Mouse (Mus musculus) megakaryocyte, embryonic 14.5 days (primary cell): ENCODE data around the gene Ppp2r3c. TPM values are rescaled to one million over a fixed set of nuclear protein-coding genes. Genes with fewer than 3 reads are reported as not detected.
A peak's percentile ranks its signal among the peaks of the same experiment; 100 is the strongest.
"Not testable (repeated sequence)": the region's sequence is repeated elsewhere in the genome, so short reads cannot be mapped to it uniquely, and the experiment has no call there.

Source experiments
- H3K27me3 ChIP-seq: replicated peaks from 2 replicates; pipeline ENCODE3; 2012; ENCODE audit warnings: inconsistent platforms
- H3K36me3 ChIP-seq: replicated peaks from 2 replicates; pipeline ENCODE3; 2012; ENCODE audit warnings: low read length, inconsistent platforms, mixed read lengths
- H3K4me1 ChIP-seq: 2 replicates; pipeline ENCODE4 v1.6.1; 2012; ENCODE audit warnings: inconsistent platforms
- H3K4me3 ChIP-seq: replicated peaks from 2 replicates; pipeline ENCODE3; 2012; ENCODE audit warnings: moderate library complexity, mild to moderate bottlenecking, inconsistent platforms
- H3K9me3 ChIP-seq: 2 replicates; pipeline ENCODE4 v1.6.1; 2012; ENCODE audit warnings: inconsistent platforms
- FLI1 ChIP-seq: IDR thresholded peaks from 2 replicates; pipeline ENCODE4 v1.6.1; 2012; ENCODE audit warnings: low read length, inconsistent platforms, mixed read lengths
- GATA1 ChIP-seq: IDR thresholded peaks from 3 replicates; pipeline ENCODE4 v1.6.1; 2012; ENCODE audit warnings: mixed read lengths, low read length, inconsistent platforms, borderline replicate concordance
- polyA plus RNA-seq: library from polyadenylated mRNA; stranded (reverse); fragments of >175 nt; gene quantifications from 2 replicates; pipeline ENCODE4 v1.2.3, GENCODE M21; 2012; ENCODE audit warnings: low replicate concordance; ENCODE audit not compliant: insufficient read depth

Ppp2r3c gene
- polyA plus RNA-seq, 1 experiment: 0.39 TPM

DNA sequence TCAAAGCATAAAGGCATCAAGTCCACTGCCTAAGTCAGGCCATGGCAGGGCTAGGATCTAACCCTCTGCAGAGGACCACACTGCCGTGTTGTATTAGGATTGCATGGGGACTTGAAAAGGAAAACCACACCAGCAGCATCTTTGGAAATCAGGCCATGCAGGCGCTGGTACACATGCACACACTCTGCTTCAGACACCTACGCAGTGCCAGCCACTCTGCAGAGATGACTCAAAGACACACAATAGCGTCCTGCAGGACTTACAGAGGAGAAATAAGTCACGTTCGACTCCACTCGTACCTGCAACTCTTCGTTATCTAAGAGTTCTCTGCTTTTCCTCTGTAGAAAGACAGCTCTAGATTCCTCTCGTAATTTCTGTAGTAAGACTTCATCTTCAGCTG, 4.7 kb downstream of the Ppp2r3c start:
- no peak overlapping the region for H3K4me3 ChIP-seq
- H3K4me1 ChIP-seq: peaks cover 28% of the 10 kb centered on the region
- TF ChIP-seq GATA1: no peak
- TF ChIP-seq FLI1: no peak
- no peaks in the 10 kb centered on the region for H3K27me3 ChIP-seq
- H3K9me3 ChIP-seq: no peaks in the 10 kb centered on the region
- peaks cover 66% of the 10 kb centered on the region for H3K36me3 ChIP-seq

DNA sequence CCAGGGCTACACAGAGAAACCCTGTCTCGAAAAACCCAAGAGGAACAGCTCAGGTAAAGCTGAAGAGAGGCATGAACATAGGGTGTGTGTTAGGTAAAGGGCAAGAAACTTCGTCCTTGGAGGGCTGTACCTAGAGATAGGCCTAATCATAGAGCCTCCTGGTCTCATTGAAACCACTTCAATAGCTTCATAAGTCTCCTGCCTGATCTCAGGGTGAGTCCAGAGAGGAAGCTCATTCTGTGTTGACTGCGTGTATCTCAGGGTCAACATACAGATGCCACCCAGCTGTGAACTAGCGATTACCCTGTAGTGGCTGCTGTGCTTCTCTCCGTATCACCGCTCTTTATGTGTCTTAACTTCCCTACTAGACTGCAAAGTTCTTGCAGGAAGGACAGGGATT, 25.2 kb downstream of the Ppp2r3c start:
- not testable (repeated sequence) for H3K9me3 ChIP-seq, H3K4me1 ChIP-seq, H3K36me3 ChIP-seq, H3K4me3 ChIP-seq, H3K27me3 ChIP-seq

- peaks cover 5% of the 10 kb centered on the region for H3K36me3 ChIP-seq
- no peak for TF ChIP-seq FLI1
- TF ChIP-seq GATA1: no peak
Measured at GRCm38 (mm10) chr12:55272243-55272642, 30.6 kb downstream of the Ppp2r3c start.

DNA sequence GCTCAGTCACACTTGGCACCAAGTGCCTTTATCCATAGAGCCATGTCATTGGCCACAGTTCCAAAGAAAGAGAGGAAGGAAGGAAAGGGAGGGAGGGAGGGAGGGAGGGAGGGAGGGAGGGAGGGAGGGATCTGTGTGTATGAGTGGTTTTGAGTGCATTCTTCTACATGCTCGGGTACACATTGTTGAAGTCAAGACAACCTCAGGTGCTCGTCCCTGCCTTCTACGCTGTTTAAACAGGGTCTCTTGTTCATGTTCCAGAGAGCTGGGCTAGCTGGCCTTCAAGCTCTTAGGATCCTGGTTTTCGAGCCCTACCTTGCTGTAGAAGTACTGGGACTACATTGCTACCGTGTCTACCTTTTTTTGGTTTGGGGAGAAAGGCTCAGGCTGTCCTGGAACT, 39.4 kb downstream of the Ppp2r3c start:
- H3K9me3 ChIP-seq, H3K27me3 ChIP-seq, H3K4me3 ChIP-seq, H3K4me1 ChIP-seq, H3K36me3 ChIP-seq: not testable (repeated sequence)

More at GRCm38 (mm10) chr12:55272243-55272642, 30.6 kb downstream of the Ppp2r3c start:
- no peaks in the 10 kb centered on the region for H3K9me3 ChIP-seq
- no peaks in the 10 kb centered on the region for H3K27me3 ChIP-seq
- H3K4me3 ChIP-seq: no peak overlapping the region
- H3K4me1 ChIP-seq: no peaks in the 10 kb centered on the region

- H3K4me1 ChIP-seq, H3K27me3 ChIP-seq, H3K9me3 ChIP-seq: not testable (repeated sequence)
Measured at GRCm38 (mm10) chr12:55261950-55262349, 40.8 kb downstream of the Ppp2r3c start.

DNA sequence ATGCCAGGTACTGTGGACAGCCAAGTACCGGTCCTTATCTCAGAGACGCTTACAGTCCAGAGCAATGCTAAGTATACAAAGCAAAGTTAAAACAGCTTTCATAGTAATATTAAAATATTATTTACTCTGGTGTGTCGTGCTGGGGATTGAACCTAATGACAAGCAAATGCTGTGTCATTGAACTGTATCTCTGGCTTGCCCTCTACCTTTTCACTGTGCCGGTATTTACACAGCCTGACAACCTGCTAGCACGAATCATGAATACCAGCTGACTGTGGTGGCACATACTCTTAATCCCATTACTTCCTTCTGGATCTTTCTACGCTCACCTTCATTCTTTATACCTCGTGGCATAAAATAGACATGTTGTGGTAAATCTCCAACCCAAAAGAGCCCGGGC, 60.6 kb downstream of the Ppp2r3c start:
- not testable (repeated sequence) for H3K4me1 ChIP-seq, H3K36me3 ChIP-seq, H3K27me3 ChIP-seq

More at GRCm38 (mm10) chr12:55261950-55262349, 40.8 kb downstream of the Ppp2r3c start:
- H3K4me3 ChIP-seq: not testable (repeated sequence)
- peaks cover 14% of the 10 kb centered on the region for H3K36me3 ChIP-seq

GRCm38 (mm10) chr12:55230520-55230861, 72.3 kb downstream of the Ppp2r3c start:
- H3K4me3 ChIP-seq: peak overlapping the region; percentile 90
- not testable (repeated sequence) for H3K27me3 ChIP-seq, H3K9me3 ChIP-seq, H3K4me1 ChIP-seq, H3K36me3 ChIP-seq

More for the DNA sequence above, 60.6 kb downstream of the Ppp2r3c start:
- not testable (repeated sequence) for H3K9me3 ChIP-seq, H3K4me3 ChIP-seq

- H3K36me3 ChIP-seq, H3K9me3 ChIP-seq, H3K4me1 ChIP-seq, H3K27me3 ChIP-seq: not testable (repeated sequence)
- H3K4me3 ChIP-seq: peak within 1 kb of the TSS; percentile 90
Measured at GRCm38 (mm10) chr12:55229626-55230519, 72.9 kb downstream of the Ppp2r3c start, which contains the start of gene Srp54c. Srp54c (plus strand) TSS chr12:55230168.

Other genes with a start within 250 kb of the Ppp2r3c start
- gene 2700097O09Rik, start 222.9 kb downstream of the Ppp2r3c start, polyA plus RNA-seq: 0.25 TPM in 1 of 2 replicates, not detected in the other
- gene Srp54a, start 222.7 kb downstream of the Ppp2r3c start, polyA plus RNA-seq: 3.2 TPM in 1 of 2 replicates, not detected in the other
- gene Fam177a, start 178.5 kb downstream of the Ppp2r3c start, polyA plus RNA-seq: 7.7 TPM in 1 of 2 replicates, not detected in the other
- 15.5 and 29.4 TPM in 2 replicates for gene Srp54b, start 147.9 kb downstream of the Ppp2r3c start, polyA plus RNA-seq
- gene 1700047I17Rik2, start 103.4 kb downstream of the Ppp2r3c start, polyA plus RNA-seq: 2.7 TPM in 1 of 2 replicates, not detected in the other
- 1.3 and 1.5 TPM in 2 replicates for gene Srp54c, start 72.8 kb downstream of the Ppp2r3c start, polyA plus RNA-seq
- gene 1110008L16Rik, start 3.4 kb downstream of the Ppp2r3c start, polyA plus RNA-seq: 0.79 TPM in 1 of 2 replicates, not detected in the other
- gene Psma6, start 81.2 kb upstream of the Ppp2r3c start, polyA plus RNA-seq: 19.3 and 25.9 TPM in 2 replicates
- gene Nfkbia, start 189.6 kb upstream of the Ppp2r3c start, polyA plus RNA-seq: 59.9 and 92.2 TPM in 2 replicates